Mouse (Mus musculus) erythroblast, embryonic 14.5 days (primary cell): ENCODE measurements around the gene Hoxa5.

Source experiments
- GATA1 ChIP-seq: IDR thresholded peaks from 2 replicates; pipeline ENCODE4 v1.6.1; 2012; ENCODE audit warnings: low read length, inconsistent platforms, mixed read lengths
- TAL1 ChIP-seq: IDR thresholded peaks from 3 replicates; pipeline ENCODE4 v1.6.1; 2012; ENCODE audit warnings: low read length, inconsistent platforms, mixed read lengths

DNA sequence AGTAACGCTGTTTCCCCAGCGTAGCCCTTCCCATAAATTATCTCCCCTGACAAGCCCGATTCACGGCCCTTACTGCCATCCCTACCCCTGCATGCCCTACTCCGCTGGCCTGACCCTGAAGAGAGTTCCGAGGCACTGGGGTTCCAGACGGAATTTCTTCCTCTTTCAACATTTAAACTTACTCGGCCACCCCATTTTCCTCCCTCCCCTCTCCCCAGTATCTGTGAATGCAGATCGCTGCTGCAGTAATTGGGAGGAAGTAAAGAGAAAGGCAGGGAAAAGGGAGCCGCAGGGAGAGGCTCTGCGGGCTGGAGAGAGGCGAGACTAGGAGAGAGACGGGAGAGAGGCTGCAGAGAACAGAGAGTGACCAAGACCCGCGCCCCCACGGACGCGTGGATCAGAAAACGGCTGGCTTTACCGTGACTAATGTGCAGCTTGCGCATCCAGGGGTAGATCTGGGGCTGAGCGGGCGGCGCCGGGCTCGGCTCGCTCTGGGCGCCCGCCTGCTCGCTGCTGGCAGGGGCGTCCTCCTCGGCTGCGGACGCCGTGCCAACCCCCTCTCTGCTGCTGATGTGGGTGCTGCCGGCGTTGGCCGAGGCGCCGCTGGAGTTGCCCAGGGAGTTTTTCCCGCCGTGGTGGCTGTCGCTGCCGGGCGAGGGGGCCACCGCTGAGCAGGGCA lies 877 bp downstream of the Hoxa5 start:
- no peak for TF ChIP-seq GATA1
- TF ChIP-seq TAL1, result no peak
